Comparison of ENCODE assay signal across 27 mouse cellular contexts in genomic region chr13:54048679-54049352, GRCm38 (mm10). TPM values are rescaled to one million over a fixed set of nuclear protein-coding genes. Genes with fewer than 3 reads are reported as not detected.
"Had no signal": no experiment of that assay in that cellular context is flagged by ENCODE, and none has a peak within 500 bp of the region (broad histone marks: within the 10 kb centered on the region; RNA-seq: fewer than 3 reads in every experiment).

No protein-coding gene starts in this region.

- H3K36me3 ChIP-seq: limb, embryonic 10.5 days; limb, embryonic 13.5 days; liver, embryonic 12.5 days; liver, embryonic 15.5 days; lung, embryonic 15.5 days; neural tube, embryonic 13.5 days had no signal

- H3K4me3 ChIP-seq: layer of hippocampus, adult 2 months; limb, embryonic 10.5 days; limb, embryonic 13.5 days; liver, embryonic 12.5 days; liver, embryonic 15.5 days; lung, embryonic 15.5 days; myocyte; neural tube, embryonic 13.5 days had no signal

- H3K4me2 ChIP-seq: limb, embryonic 13.5 days; liver, embryonic 12.5 days; liver, embryonic 15.5 days; lung, embryonic 15.5 days; neural tube, embryonic 13.5 days had no signal

- DNase-seq: kidney, adult 18-20 months; kidney, adult 9 months; kidney, postnatal 14 days; kidney, postnatal 4 days; layer of hippocampus, adult 9-11 months; liver; lung, adult 18-20 months; right cerebral cortex, adult 18-20 months; right cerebral cortex, postnatal 14 days; right cerebral cortex, postnatal 4 days; thymus, adult 2 months; thymus, postnatal 14 days; thymus, postnatal 4 days had no signal

- H3K4me1 ChIP-seq: liver, embryonic 12.5 days; liver, embryonic 15.5 days; lung, embryonic 15.5 days; neural tube, embryonic 13.5 days had no signal

- H3K27ac ChIP-seq: layer of hippocampus, adult 2 months; limb, embryonic 10.5 days; limb, embryonic 13.5 days; liver, embryonic 12.5 days; liver, embryonic 15.5 days; lung, embryonic 15.5 days; macrophage; neural tube, embryonic 13.5 days; stomach, postnatal 0 days had no signal

- H3K9me3 ChIP-seq: limb, embryonic 10.5 days; limb, embryonic 13.5 days; liver, embryonic 12.5 days; liver, embryonic 15.5 days; lung, embryonic 15.5 days; neural tube, embryonic 13.5 days had no signal

- ATAC-seq: intestine, embryonic 16.5 days; liver, embryonic 12.5 days had no signal

- H3K9ac ChIP-seq: limb, embryonic 13.5 days; liver, embryonic 12.5 days; liver, embryonic 15.5 days; lung, embryonic 15.5 days; neural tube, embryonic 13.5 days had no signal

RNA-seq across cellular contexts. Expression of gene Drd1, which starts 6.7 kb away (rescaled TPM):
- total RNA-seq: megakaryocyte, adult 5-6 weeks; monocyte, adult 5-6 weeks; neutrophil, adult 5-6 weeks had no signal
- polyA plus RNA-seq: limb, embryonic 10.5 days; limb, embryonic 13.5 days; liver, embryonic 12.5 days; liver, embryonic 15.5 days; myocyte had no signal
